Mouse (Mus musculus): ENCODE measurements around the gene Emc8.

Gene Emc8

GRCm38 (mm10) chr8:120668374-120668905 lies at the start of gene Emc8:
Gene Emc8, minus strand, starts transcription at chr8:120668573.
- no peak for DNase-seq (ENCODE audit: low read depth, low spot score)

- no peak for DNase-seq (ENCODE audit: low read depth, low spot score)
Measured at GRCm38 (mm10) chr8:120715996-120716680, 47.8 kb upstream of the Emc8 start.

- no peak for DNase-seq (ENCODE audit: low read depth, low spot score)
Measured at GRCm38 (mm10) chr8:120715200-120715599, 46.8 kb upstream of the Emc8 start.

GRCm38 (mm10) chr8:120709176-120709575 lies 40.8 kb upstream of the Emc8 start:
- no peak for DNase-seq (ENCODE audit: low read depth, low spot score)

- no peak for DNase-seq (ENCODE audit: low read depth, low spot score)
Measured at GRCm38 (mm10) chr8:120706193-120706592, 37.8 kb upstream of the Emc8 start.

GRCm38 (mm10) chr8:120705163-120705562 lies 36.8 kb upstream of the Emc8 start:
- no peak for DNase-seq (ENCODE audit: low read depth, low spot score)

- no peak for DNase-seq (ENCODE audit: low read depth, low spot score)
Measured at GRCm38 (mm10) chr8:120704203-120704602, 35.8 kb upstream of the Emc8 start.

GRCm38 (mm10) chr8:120701758-120702465 lies 33.5 kb upstream of the Emc8 start:
- no peak for DNase-seq (ENCODE audit: low read depth, low spot score)

- DNase-seq (ENCODE audit: low read depth, low spot score), result no peak
Measured at GRCm38 (mm10) chr8:120700053-120700452, 31.7 kb upstream of the Emc8 start.

GRCm38 (mm10) chr8:120699565-120699964 lies 31.2 kb upstream of the Emc8 start:
- DNase-seq (ENCODE audit: low read depth, low spot score), result no peak

- DNase-seq (ENCODE audit: low read depth, low spot score), result no peak
Measured at GRCm38 (mm10) chr8:120699079-120699478, 30.7 kb upstream of the Emc8 start.

- no peak for DNase-seq (ENCODE audit: low read depth, low spot score)
Measured at GRCm38 (mm10) chr8:120698426-120698825, 30.1 kb upstream of the Emc8 start.

GRCm38 (mm10) chr8:120697979-120698272 lies 29.6 kb upstream of the Emc8 start:
- no peak for DNase-seq (ENCODE audit: low read depth, low spot score)

- DNase-seq (ENCODE audit: low read depth, low spot score), result no peak
Measured at GRCm38 (mm10) chr8:120697154-120697978, 29.0 kb upstream of the Emc8 start.

GRCm38 (mm10) chr8:120696401-120697153 lies 28.2 kb upstream of the Emc8 start:
- DNase-seq (ENCODE audit: low read depth, low spot score), result no peak

- DNase-seq (ENCODE audit: low read depth, low spot score), result peak; percentile 65
Measured at GRCm38 (mm10) chr8:120693861-120694493, 25.6 kb upstream of the Emc8 start.

- DNase-seq (ENCODE audit: low read depth, low spot score), result no peak
Measured at GRCm38 (mm10) chr8:120692934-120693333, 24.6 kb upstream of the Emc8 start.

GRCm38 (mm10) chr8:120688511-120688910 lies 20.1 kb upstream of the Emc8 start:
- DNase-seq (ENCODE audit: low read depth, low spot score), result no peak

GRCm38 (mm10) chr8:120687786-120688185 lies 19.4 kb upstream of the Emc8 start:
- DNase-seq (ENCODE audit: low read depth, low spot score), result no peak

GRCm38 (mm10) chr8:120686576-120686975 lies 18.2 kb upstream of the Emc8 start:
- DNase-seq (ENCODE audit: low read depth, low spot score), result no peak

- no peak for DNase-seq (ENCODE audit: low read depth, low spot score)
Measured at GRCm38 (mm10) chr8:120686051-120686450, 17.7 kb upstream of the Emc8 start.
